Mouse (Mus musculus) stomach, adult 2 months (tissue): ENCODE data around the gene Sp8. TPM values are rescaled to one million over a fixed set of nuclear protein-coding genes. Genes with fewer than 3 reads are reported as not detected.

Experiments used
- polyA plus RNA-seq: library from polyadenylated mRNA; depleted of rRNA; stranded (reverse); fragments of >200 nt; gene quantifications from 2 replicates; pipeline ENCODE4 v1.2.3, GENCODE M21; 2012; rRNA removed

Sp8 gene
- not detected in 2 replicates for polyA plus RNA-seq

GRCm38 (mm10) chr12:118846221-118846620, at the start of gene Sp8:
Sp8 (plus strand) TSS chr12:118846329.

Other genes with a start within 250 kb of the Sp8 start
- gene Abcb5, start 120.1 kb downstream of the Sp8 start, polyA plus RNA-seq = 0.02 TPM in 1 of 2 replicates, not detected in the other